Mouse (Mus musculus) hindbrain, embryonic 13.5 days (tissue): ENCODE data around the gene Gtf3c5. TPM values are rescaled to one million over a fixed set of nuclear protein-coding genes. Genes with fewer than 3 reads are reported as not detected.
A peak's percentile ranks its signal among the peaks of the same experiment; 100 is the strongest.

Source experiments
- ATAC-seq: fragments of 200-750 bp; cut with Nextera tagmentation; 2 replicates; pipeline ENCODE4 v1.8.0; 2017; ENCODE audit warnings: moderate TSS enrichment; ENCODE audit not compliant: low FRiP score
- H3K27ac ChIP-seq: fragments of 300-500 bp; sonication (generic); 2 replicates; pipeline ENCODE4 v1.5.1; 2015; ENCODE audit warnings: inconsistent platforms, mild to moderate bottlenecking, moderate library complexity
- H3K27me3 ChIP-seq: fragments of 300-500 bp; sonication (generic); 2 replicates; pipeline ENCODE4 v1.6.1; 2015; ENCODE audit warnings: mild to moderate bottlenecking, inconsistent platforms
- H3K36me3 ChIP-seq: fragments of 300-500 bp; sonication (generic); 2 replicates; pipeline ENCODE4 v1.6.1; 2015; ENCODE audit warnings: mild to moderate bottlenecking, inconsistent platforms
- H3K4me1 ChIP-seq: fragments of 300-500 bp; sonication (generic); replicated peaks from 2 replicates; pipeline ENCODE4 v1.6.1; 2015; ENCODE audit warnings: inconsistent platforms
- H3K4me2 ChIP-seq: fragments of 300-500 bp; sonication (generic); 2 replicates; pipeline ENCODE4 v1.6.1; 2015; ENCODE audit warnings: inconsistent platforms, mild to moderate bottlenecking, moderate library complexity
- H3K4me3 ChIP-seq: fragments of 300-500 bp; sonication (generic); 2 replicates; pipeline ENCODE4 v1.5.1; 2015; ENCODE audit warnings: mild to moderate bottlenecking, inconsistent platforms
- H3K9ac ChIP-seq: fragments of 300-500 bp; sonication (generic); 2 replicates; pipeline ENCODE4 v1.6.1; 2015; ENCODE audit warnings: mild to moderate bottlenecking, inconsistent platforms
- H3K9me3 ChIP-seq: fragments of 300-500 bp; sonication (generic); 2 replicates; pipeline ENCODE4 v1.6.1; 2016; ENCODE audit warnings: inconsistent platforms
- WGBS: fragments of 180-500 bp; shearing (Covaris S2); methylation state at CpG from one replicate; pipeline ENCODE4 v1.1.7; 2015; 5-methylcytosine and 5-hydroxymethylcytosine counted together
- polyA plus RNA-seq: library from polyadenylated mRNA; unstranded; fragments of >200 nt; fragmentation: Nextera tagmentation; extraction: Ambion mirVana; gene quantifications from 2 replicates; pipeline ENCODE4 v1.2.1, GENCODE M21; 2015

Gtf3c5 gene
- polyA plus RNA-seq, 1 experiment from 2014 or later, result 40.8 TPM

- Histone ChIP-seq H3K9me3 (no peaks in the 10 kb centered on the region), H3K4me2 (no peak overlapping the region), H3K36me3 (no peaks in the 10 kb centered on the region), H3K27me3 (0 out of 2 replicates have a peak, but pooled peaks cover 3% of the 10 kb centered on the region), H3K4me1 (peaks cover 4% of the 10 kb centered on the region), H3K27ac (no peak overlapping the region), H3K9ac (no peak overlapping the region), H3K4me3 (no peak overlapping the region)
- 56% methylated on average over 1 of the region's 1 CpGs for WGBS
- no peak for ATAC-seq
Observed at GRCm38 (mm10) chr2:28588574-28588973, 5.0 kb upstream of the Gtf3c5 start.

- H3K9me3 ChIP-seq, result no peaks in the 10 kb centered on the region
- H3K27me3 ChIP-seq, result 0 out of 2 replicates have a peak, but pooled peaks cover 3% of the 10 kb centered on the region
- H3K4me3 ChIP-seq, result no peak overlapping the region
- H3K27ac ChIP-seq, result no peak overlapping the region
- H3K36me3 ChIP-seq, result peaks cover 4% of the 10 kb centered on the region; the same call in 1 of the 2 replicates
- WGBS, result 52% methylated on average over 2 of the region's 2 CpGs
- H3K4me1 ChIP-seq, result peaks cover 24% of the 10 kb centered on the region
- H3K4me2 ChIP-seq, result no peak overlapping the region
- ATAC-seq, result no peak
- H3K9ac ChIP-seq, result no peak overlapping the region
Observed at GRCm38 (mm10) chr2:28585730-28586129, 2.2 kb upstream of the Gtf3c5 start.

GRCm38 (mm10) chr2:28585043-28585571, 1.6 kb upstream of the Gtf3c5 start:
- Histone ChIP-seq H3K27me3 (no peaks in the 10 kb centered on the region), H3K4me3 (no peak overlapping the region), H3K4me1 (peaks cover 25% of the 10 kb centered on the region), H3K9ac (no peak overlapping the region), H3K9me3 (no peaks in the 10 kb centered on the region), H3K27ac (no peak overlapping the region), H3K36me3 (peaks cover 5% of the 10 kb centered on the region; the same call in 1 of the 2 replicates), H3K4me2 (no peak overlapping the region)
- WGBS, result 19% methylated on average over 6 of the region's 6 CpGs
- ATAC-seq, result no peak

GRCm38 (mm10) chr2:28582647-28583353, 751 bp downstream of the Gtf3c5 start:
- no peaks in the 10 kb centered on the region for H3K9me3 ChIP-seq
- peak; percentile 95 for ATAC-seq
- peak overlapping the region; percentile 77 for H3K9ac ChIP-seq
- peak overlapping the region; percentile 95 for H3K27ac ChIP-seq
- H3K4me1 ChIP-seq, result peaks cover 29% of the 10 kb centered on the region
- H3K4me2 ChIP-seq, result peak overlapping the region; percentile 70
- no peaks in the 10 kb centered on the region for H3K27me3 ChIP-seq
- WGBS, result under 1% methylated on average over 56 of the region's 56 CpGs
- H3K36me3 ChIP-seq, result peaks cover 28% of the 10 kb centered on the region
- H3K4me3 ChIP-seq, result peak overlapping the region; percentile 66

- Histone ChIP-seq H3K9ac (no peak overlapping the region), H3K27me3 (no peaks in the 10 kb centered on the region), H3K4me1 (peaks cover 21% of the 10 kb centered on the region), H3K36me3 (peaks cover 73% of the 10 kb centered on the region), H3K9me3 (no peaks in the 10 kb centered on the region), H3K4me2 (no peak overlapping the region), H3K27ac (no peak overlapping the region), H3K4me3 (no peak overlapping the region)
- 74% methylated on average over 5 of the region's 5 CpGs for WGBS
- no peak for ATAC-seq
Observed at GRCm38 (mm10) chr2:28578003-28578402, 5.5 kb downstream of the Gtf3c5 start.

GRCm38 (mm10) chr2:28576815-28577214, 6.7 kb downstream of the Gtf3c5 start:
- H3K9me3 ChIP-seq, result no peaks in the 10 kb centered on the region
- H3K4me3 ChIP-seq, result no peak overlapping the region
- no peak for ATAC-seq
- no peak overlapping the region for H3K9ac ChIP-seq
- no peak overlapping the region for H3K27ac ChIP-seq
- H3K36me3 ChIP-seq, result peaks cover 85% of the 10 kb centered on the region
- H3K4me2 ChIP-seq, result no peak overlapping the region
- 92% methylated on average over 3 of the region's 3 CpGs for WGBS
- H3K4me1 ChIP-seq, result peaks cover 15% of the 10 kb centered on the region
- H3K27me3 ChIP-seq, result no peaks in the 10 kb centered on the region

GRCm38 (mm10) chr2:28575341-28575740, 8.2 kb downstream of the Gtf3c5 start:
- Histone ChIP-seq H3K4me2 (no peak overlapping the region), H3K36me3 (peaks cover 95% of the 10 kb centered on the region), H3K9ac (no peak overlapping the region), H3K4me3 (no peak overlapping the region), H3K27me3 (no peaks in the 10 kb centered on the region), H3K4me1 (peaks cover 3% of the 10 kb centered on the region; the same call in 1 of the 2 replicates), H3K27ac (no peak overlapping the region), H3K9me3 (no peaks in the 10 kb centered on the region)
- no peak for ATAC-seq
- WGBS, result 89% methylated on average over 4 of the region's 4 CpGs

GRCm38 (mm10) chr2:28569903-28570302, 13.6 kb downstream of the Gtf3c5 start:
- no peak overlapping the region for H3K9ac ChIP-seq
- H3K4me2 ChIP-seq, result no peak overlapping the region
- H3K4me3 ChIP-seq, result no peak overlapping the region
- ATAC-seq, result no peak
- no peak overlapping the region for H3K27ac ChIP-seq
- no peaks in the 10 kb centered on the region for H3K4me1 ChIP-seq
- no peaks in the 10 kb centered on the region for H3K27me3 ChIP-seq
- no peaks in the 10 kb centered on the region for H3K9me3 ChIP-seq
- WGBS, result 76% methylated on average over 2 of the region's 3 CpGs
- peaks cover 99% of the 10 kb centered on the region for H3K36me3 ChIP-seq

GRCm38 (mm10) chr2:28566545-28566944, 17.0 kb downstream of the Gtf3c5 start:
- no peaks in the 10 kb centered on the region for H3K4me1 ChIP-seq
- no peaks in the 10 kb centered on the region for H3K9me3 ChIP-seq
- peaks cover 70% of the 10 kb centered on the region for H3K36me3 ChIP-seq
- H3K4me2 ChIP-seq, result no peak overlapping the region
- no peak overlapping the region for H3K9ac ChIP-seq
- ATAC-seq, result no peak
- no peak overlapping the region for H3K4me3 ChIP-seq
- 72% methylated on average over 5 of the region's 5 CpGs for WGBS
- H3K27ac ChIP-seq, result no peak overlapping the region
- H3K27me3 ChIP-seq, result no peaks in the 10 kb centered on the region

- no peak overlapping the region for H3K4me2 ChIP-seq
- no peaks in the 10 kb centered on the region for H3K27me3 ChIP-seq
- H3K9ac ChIP-seq, result no peak overlapping the region
- no peak overlapping the region for H3K27ac ChIP-seq
- no peaks in the 10 kb centered on the region for H3K4me1 ChIP-seq
- no peak overlapping the region for H3K4me3 ChIP-seq
- H3K9me3 ChIP-seq, result no peaks in the 10 kb centered on the region
- 89% methylated on average over 4 of the region's 4 CpGs for WGBS
- no peak for ATAC-seq
- H3K36me3 ChIP-seq, result peaks cover 48% of the 10 kb centered on the region
Observed at GRCm38 (mm10) chr2:28564380-28564779, 19.2 kb downstream of the Gtf3c5 start.

GRCm38 (mm10) chr2:28563830-28564229, 19.7 kb downstream of the Gtf3c5 start:
- H3K4me2 ChIP-seq, result no peak overlapping the region
- H3K27ac ChIP-seq, result no peak overlapping the region
- no peaks in the 10 kb centered on the region for H3K27me3 ChIP-seq
- H3K4me3 ChIP-seq, result no peak overlapping the region
- no peak overlapping the region for H3K9ac ChIP-seq
- ATAC-seq, result no peak
- no peaks in the 10 kb centered on the region for H3K4me1 ChIP-seq
- H3K9me3 ChIP-seq, result no peaks in the 10 kb centered on the region
- peaks cover 43% of the 10 kb centered on the region for H3K36me3 ChIP-seq

- WGBS, result 72% methylated on average over 6 of the region's 6 CpGs
- Histone ChIP-seq H3K4me2 (no peak within 1 kb of the TSS), H3K4me3 (no peak within 1 kb of the TSS), H3K27me3 (no peaks in the 10 kb centered on the region), H3K36me3 (peaks cover 37% of the 10 kb centered on the region), H3K27ac (no peak within 1 kb of the TSS), H3K9me3 (no peaks in the 10 kb centered on the region), H3K4me1 (no peaks in the 10 kb centered on the region), H3K9ac (no peak within 1 kb of the TSS)
- no peak for ATAC-seq
Observed at GRCm38 (mm10) chr2:28563303-28563702, 20.2 kb downstream of the Gtf3c5 start, which contains the start of gene Cel. TSS of gene Cel (minus strand) at chr2:28563403.

- ATAC-seq, result no peak
Observed at GRCm38 (mm10) chr2:28557452-28557851, 26.1 kb downstream of the Gtf3c5 start.

More at GRCm38 (mm10) chr2:28557452-28557851, 26.1 kb downstream of the Gtf3c5 start:
- no peak overlapping the region for H3K27ac ChIP-seq
- no peaks in the 10 kb centered on the region for H3K4me1 ChIP-seq
- H3K4me2 ChIP-seq, result no peak overlapping the region
- peaks cover 40% of the 10 kb centered on the region for H3K36me3 ChIP-seq
- H3K27me3 ChIP-seq, result no peaks in the 10 kb centered on the region
- no peak overlapping the region for H3K9ac ChIP-seq
- H3K9me3 ChIP-seq, result no peaks in the 10 kb centered on the region
- WGBS, result 83% methylated on average over 5 of the region's 5 CpGs
- H3K4me3 ChIP-seq, result no peak overlapping the region
